Mouse (Mus musculus): Measurements from ENCODE around the gene Asb2. TPM values are rescaled to one million over a fixed set of nuclear protein-coding genes. Genes with fewer than 3 reads are reported as not detected.

The Asb2 gene
- polyA plus RNA-seq, 1 experiment from 2014 or later: 4.5 TPM

DNA sequence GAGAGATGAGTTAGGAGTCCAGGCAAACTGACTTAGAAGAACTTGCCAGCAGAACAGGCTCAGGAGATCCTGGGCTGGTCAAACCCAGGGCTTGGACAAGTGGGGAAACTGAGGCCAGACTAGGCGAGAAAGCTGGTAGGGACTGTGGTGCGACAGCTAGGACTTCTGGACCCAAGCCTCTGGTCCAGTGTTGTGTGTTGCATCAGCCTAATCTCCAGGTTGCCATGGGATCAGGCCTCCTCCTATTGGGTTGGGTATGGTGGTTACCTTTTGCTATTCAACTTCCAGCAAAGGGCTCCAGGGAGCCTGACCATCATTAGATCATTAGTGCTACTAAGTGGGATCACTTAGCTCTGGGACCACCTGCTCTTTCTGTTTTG is 33.5 kb upstream of the Asb2 start:
- WGBS: 77% methylated on average over 2 of the region's 2 CpGs
- DNase-seq (no peak), ATAC-seq (ENCODE audit: insufficient read depth) (no peak)
- Histone ChIP-seq H3K4me3 (ENCODE audit: low read depth, low read length) (peak overlapping the region; percentile 69), H3K4me2 (peak overlapping the region; percentile 85), H3K27me3 (ENCODE audit: insufficient read depth, low read length) (no peaks in the 10 kb centered on the region), H3K9me3 (ENCODE audit: low read depth, low read length) (no peaks in the 10 kb centered on the region), H3K27ac (ENCODE audit: low read depth) (peak overlapping the region; percentile 60; the same call in 1 of the 2 replicates), H3K36me3 (ENCODE audit: insufficient read depth) (no peaks in the 10 kb centered on the region), H3K4me1 (ENCODE audit: insufficient read depth) (0 out of 2 replicates have a peak, but pooled peaks cover 6% of the 10 kb centered on the region), H3K9ac (peak overlapping the region; percentile 80)
- TF ChIP-seq CTCF (IDR thresholded peaks at IDR 0.05; ENCODE audit: low read depth): no peak

DNA sequence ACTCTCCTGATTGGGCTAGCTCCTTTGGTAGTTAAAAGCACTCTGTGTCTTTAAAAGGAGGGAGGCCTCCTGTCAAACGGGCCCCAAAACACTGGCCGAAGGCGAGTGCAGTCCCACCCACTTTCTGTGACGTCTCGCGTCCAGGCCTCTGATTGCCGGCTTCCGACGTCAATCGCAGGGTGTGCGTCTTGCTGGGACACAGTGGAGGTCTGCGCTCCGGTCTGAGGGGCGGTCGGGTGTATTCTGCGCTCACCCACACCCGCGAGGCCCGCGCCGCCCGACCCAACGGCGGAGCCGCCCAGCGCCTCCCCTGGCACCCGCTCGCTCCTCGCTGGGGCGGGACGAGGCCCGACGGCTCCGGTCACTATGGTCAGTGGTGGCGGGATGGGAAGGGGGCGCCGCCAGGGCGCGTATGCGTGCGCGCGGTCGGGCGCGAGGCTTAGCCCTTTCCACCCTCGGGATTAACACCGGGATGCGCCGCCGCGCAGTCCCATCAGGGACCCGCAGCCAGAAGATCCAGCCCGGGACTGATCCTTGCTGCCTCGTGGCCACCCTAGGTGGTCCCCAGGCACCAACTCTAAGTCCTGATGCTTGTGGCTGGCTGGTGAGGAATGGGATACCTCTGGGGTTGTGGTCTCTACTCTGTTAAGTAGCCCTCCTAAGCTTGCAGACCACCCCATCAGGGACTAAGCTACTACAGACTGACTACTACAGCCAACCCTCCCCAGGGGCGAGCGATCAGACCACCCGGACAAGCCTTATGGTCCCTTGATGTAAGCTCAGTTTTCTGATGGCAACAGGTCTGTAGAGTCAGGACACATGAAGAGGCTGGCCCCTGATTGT is 32.9 kb upstream of the Asb2 start, which contains the start of gene Otub2:
Gene Otub2, plus strand, starts transcription at position 178 of the 843 bp plus-strand sequence.
- peak within 1 kb of the TSS; percentile 60; the same call in 1 of the 2 replicates for H3K27ac ChIP-seq (ENCODE audit: low read depth)

DNA sequence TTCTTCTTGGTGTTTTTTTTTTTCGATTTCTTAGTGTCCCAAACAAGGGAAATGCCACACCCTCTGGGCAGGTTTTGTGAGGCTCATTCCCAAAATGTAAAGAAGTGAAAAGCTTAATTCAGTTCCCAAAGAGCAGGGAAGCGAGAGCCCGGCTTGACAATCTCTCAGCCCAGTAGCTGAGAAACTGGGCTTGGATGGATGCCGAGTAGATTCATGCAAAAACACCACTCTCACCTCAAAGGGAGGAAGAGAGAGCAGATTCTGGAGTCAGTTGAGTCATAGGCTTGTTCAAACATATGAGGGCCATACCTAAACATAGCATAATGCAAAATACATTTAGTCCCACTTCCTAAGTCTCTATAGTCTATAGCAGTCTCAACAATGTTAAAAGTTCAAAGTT is 24.4 kb upstream of the Asb2 start:
- no peaks in the 10 kb centered on the region for H3K36me3 ChIP-seq (ENCODE audit: insufficient read depth)
- no peak for TF ChIP-seq CTCF (IDR thresholded peaks at IDR 0.05; ENCODE audit: low read depth)
- H3K27ac ChIP-seq (ENCODE audit: low read depth): no peak overlapping the region
- DNase-seq (no peak), ATAC-seq (ENCODE audit: insufficient read depth) (no peak)
- H3K9me3 ChIP-seq (ENCODE audit: low read depth, low read length): no peaks in the 10 kb centered on the region
- H3K4me2 ChIP-seq: no peak overlapping the region
- H3K4me1 ChIP-seq (ENCODE audit: insufficient read depth): no peaks in the 10 kb centered on the region
- H3K4me3 ChIP-seq (ENCODE audit: low read depth, low read length): no peak overlapping the region
- no peak overlapping the region for H3K9ac ChIP-seq
- WGBS: 79% methylated on average over 4 of the region's 4 CpGs
- no peaks in the 10 kb centered on the region for H3K27me3 ChIP-seq (ENCODE audit: insufficient read depth, low read length)

More for the DNA sequence above, 32.9 kb upstream of the Asb2 start, which contains the start of gene Otub2:
- H3K9me3 ChIP-seq (ENCODE audit: low read depth, low read length): no peaks in the 10 kb centered on the region
- 0 out of 2 replicates have a peak, but pooled peaks cover 6% of the 10 kb centered on the region for H3K4me1 ChIP-seq (ENCODE audit: insufficient read depth)
- H3K9ac ChIP-seq: peak within 1 kb of the TSS; percentile 80
- peak within 1 kb of the TSS; percentile 85 for H3K4me2 ChIP-seq
- 0 out of 2 replicates have a peak, but pooled peaks have one; percentile 2 for TF ChIP-seq CTCF (IDR thresholded peaks at IDR 0.05; ENCODE audit: low read depth)
- no peaks in the 10 kb centered on the region for H3K36me3 ChIP-seq (ENCODE audit: insufficient read depth)
- DNase-seq (peak; percentile 99), ATAC-seq (ENCODE audit: insufficient read depth) (peak; percentile 99)
- H3K4me3 ChIP-seq (ENCODE audit: low read depth, low read length): peak within 1 kb of the TSS; percentile 69
- WGBS: under 1% methylated on average over 58 of the region's 58 CpGs
- H3K27me3 ChIP-seq (ENCODE audit: insufficient read depth, low read length): no peaks in the 10 kb centered on the region

DNA sequence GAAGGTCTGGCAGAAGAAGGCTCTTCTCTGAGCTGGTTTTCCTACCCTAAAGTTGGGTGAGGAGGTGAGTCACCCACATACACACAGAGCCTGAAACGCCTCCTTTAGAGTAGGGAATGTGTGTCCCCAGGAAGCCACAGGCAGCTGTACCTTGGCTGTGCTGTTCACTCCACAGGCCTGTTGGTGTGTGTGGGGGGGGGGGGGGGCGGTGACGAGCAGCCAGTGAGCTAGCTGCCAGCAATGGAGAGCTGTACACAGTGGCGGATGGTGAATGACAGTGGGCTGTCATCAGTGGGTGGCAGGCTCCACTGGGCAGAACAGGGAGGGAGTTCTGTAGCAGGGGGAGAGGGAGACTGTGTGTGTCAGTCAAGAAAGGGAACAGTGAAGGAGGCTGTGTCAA is 21.0 kb upstream of the Asb2 start:
- no peak overlapping the region for H3K9ac ChIP-seq
- TF ChIP-seq CTCF (IDR thresholded peaks at IDR 0.05; ENCODE audit: low read depth): no peak
- H3K36me3 ChIP-seq (ENCODE audit: insufficient read depth): no peaks in the 10 kb centered on the region
- H3K4me3 ChIP-seq (ENCODE audit: low read depth, low read length): no peak overlapping the region
- H3K4me2 ChIP-seq: no peak overlapping the region
- no peaks in the 10 kb centered on the region for H3K4me1 ChIP-seq (ENCODE audit: insufficient read depth)
- DNase-seq (no peak), ATAC-seq (ENCODE audit: insufficient read depth) (no peak)
- no peaks in the 10 kb centered on the region for H3K27me3 ChIP-seq (ENCODE audit: insufficient read depth, low read length)
- 60% methylated on average over 4 of the region's 4 CpGs for WGBS
- no peak overlapping the region for H3K27ac ChIP-seq (ENCODE audit: low read depth)
- no peaks in the 10 kb centered on the region for H3K9me3 ChIP-seq (ENCODE audit: low read depth, low read length)

DNA sequence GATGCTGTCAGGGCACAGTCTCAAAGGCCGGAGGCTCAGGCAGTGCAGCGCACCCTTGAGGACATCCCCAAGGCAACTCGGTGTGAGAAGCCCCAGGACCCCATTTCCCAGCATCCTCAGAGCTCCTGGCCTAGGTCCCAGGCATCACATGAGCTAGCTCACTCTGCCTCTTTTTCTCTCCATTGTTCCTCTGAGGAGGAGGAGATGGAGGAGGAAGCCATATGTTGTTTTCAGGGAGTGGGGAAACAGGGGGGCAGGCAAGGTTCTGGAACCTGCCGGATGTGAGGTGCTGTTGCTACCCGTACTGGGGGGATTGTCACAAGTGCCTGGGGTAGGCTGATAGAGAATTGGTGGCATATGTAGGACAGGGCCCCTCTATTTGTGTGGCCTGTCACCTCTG is 20.3 kb upstream of the Asb2 start:
- H3K4me1 ChIP-seq (ENCODE audit: insufficient read depth): no peaks in the 10 kb centered on the region
- no peak for TF ChIP-seq CTCF (IDR thresholded peaks at IDR 0.05; ENCODE audit: low read depth)
- H3K36me3 ChIP-seq (ENCODE audit: insufficient read depth): no peaks in the 10 kb centered on the region
- ATAC-seq (ENCODE audit: insufficient read depth) (peak; percentile 19; the same call in 1 of the 2 replicates), DNase-seq (no peak)
- H3K4me3 ChIP-seq (ENCODE audit: low read depth, low read length): no peak overlapping the region
- no peaks in the 10 kb centered on the region for H3K27me3 ChIP-seq (ENCODE audit: insufficient read depth, low read length)
- H3K4me2 ChIP-seq: no peak overlapping the region
- no peak overlapping the region for H3K9ac ChIP-seq
- H3K27ac ChIP-seq (ENCODE audit: low read depth): no peak overlapping the region
- 61% methylated on average over 5 of the region's 5 CpGs for WGBS
- H3K9me3 ChIP-seq (ENCODE audit: low read depth, low read length): no peaks in the 10 kb centered on the region

DNA sequence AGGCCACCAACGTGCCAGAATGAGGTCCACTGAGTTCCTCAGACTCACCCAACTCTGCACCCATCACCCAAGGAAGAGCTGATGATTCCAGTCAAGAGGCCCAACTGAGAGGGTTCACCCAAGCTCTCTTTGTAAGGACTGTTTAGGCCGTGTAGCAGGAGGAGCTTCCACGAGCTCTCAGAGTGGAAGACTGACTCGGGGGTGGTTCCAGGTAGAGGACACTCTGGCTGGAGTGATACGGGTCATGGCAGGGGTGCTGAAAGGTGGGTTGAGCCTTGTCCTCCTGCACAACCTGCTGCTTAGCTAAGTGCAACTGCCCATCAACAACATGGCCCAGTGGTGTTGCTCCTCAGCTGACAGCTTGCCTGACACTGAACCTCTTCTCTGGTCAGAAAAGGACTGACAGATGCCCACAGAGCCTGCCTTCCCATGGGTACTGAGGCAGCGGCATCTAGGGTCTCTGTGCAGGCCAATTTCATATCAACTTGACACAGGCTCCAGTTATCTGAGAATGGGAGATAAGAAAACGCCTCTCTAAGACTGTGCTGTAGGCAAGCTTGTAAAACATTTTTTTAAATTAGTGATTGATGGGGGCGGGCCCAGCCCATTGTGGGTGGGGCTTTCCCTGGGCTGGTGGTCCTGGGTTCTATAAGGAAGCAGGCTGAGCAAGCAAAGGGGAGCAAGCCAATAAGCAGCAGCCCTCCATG is 17.9 kb upstream of the Asb2 start:
- no peaks in the 10 kb centered on the region for H3K36me3 ChIP-seq (ENCODE audit: insufficient read depth)
- no peaks in the 10 kb centered on the region for H3K27me3 ChIP-seq (ENCODE audit: insufficient read depth, low read length)
- H3K27ac ChIP-seq (ENCODE audit: low read depth): no peak overlapping the region
- DNase-seq: no peak
- H3K9me3 ChIP-seq (ENCODE audit: low read depth, low read length): no peaks in the 10 kb centered on the region
- no peak overlapping the region for H3K9ac ChIP-seq
- ATAC-seq (ENCODE audit: insufficient read depth): no peak
- no peak overlapping the region for H3K4me2 ChIP-seq
- WGBS: 47% methylated on average over 8 of the region's 8 CpGs
- no peak for TF ChIP-seq CTCF (IDR thresholded peaks at IDR 0.05; ENCODE audit: low read depth)
- no peaks in the 10 kb centered on the region for H3K4me1 ChIP-seq (ENCODE audit: insufficient read depth)
- no peak overlapping the region for H3K4me3 ChIP-seq (ENCODE audit: low read depth, low read length)

DNA sequence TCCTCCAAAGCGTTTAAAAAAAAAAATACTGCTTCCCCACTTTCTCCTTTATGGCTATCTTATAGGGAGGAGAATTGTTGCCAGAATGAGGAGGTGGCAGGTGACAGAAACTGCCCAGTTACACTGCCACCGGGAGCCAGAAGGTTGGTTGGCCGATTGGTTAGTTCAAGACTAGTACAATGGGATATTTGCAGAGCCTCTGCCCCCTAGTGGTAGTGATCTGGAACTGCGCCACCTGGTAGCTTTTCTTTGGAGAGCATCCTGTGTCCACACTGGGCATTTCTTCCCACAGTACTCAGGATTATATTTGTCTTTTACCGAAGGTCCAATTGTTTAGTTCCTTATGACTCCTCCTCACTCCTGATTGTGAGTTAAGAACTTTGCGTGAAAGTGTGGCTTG is 15.9 kb upstream of the Asb2 start:
- H3K27ac ChIP-seq (ENCODE audit: low read depth): no peak overlapping the region
- DNase-seq: peak; percentile 81
- H3K36me3 ChIP-seq (ENCODE audit: insufficient read depth): no peaks in the 10 kb centered on the region
- no peaks in the 10 kb centered on the region for H3K9me3 ChIP-seq (ENCODE audit: low read depth, low read length)
- peak; percentile 85 for TF ChIP-seq CTCF (IDR thresholded peaks at IDR 0.05; ENCODE audit: low read depth)
- H3K9ac ChIP-seq: no peak overlapping the region
- no peak overlapping the region for H3K4me2 ChIP-seq
- no peaks in the 10 kb centered on the region for H3K4me1 ChIP-seq (ENCODE audit: insufficient read depth)
- H3K27me3 ChIP-seq (ENCODE audit: insufficient read depth, low read length): no peaks in the 10 kb centered on the region
- no peak overlapping the region for H3K4me3 ChIP-seq (ENCODE audit: low read depth, low read length)
- no peak for ATAC-seq (ENCODE audit: insufficient read depth)
- 25% methylated on average over 6 of the region's 6 CpGs for WGBS
